ENCODE assay signal across 25 mouse cellular contexts in genomic region chr1:53795591-53795990, GRCm38 (mm10).
"Had no signal": no experiment of that assay in that cellular context is flagged by ENCODE, and none has a peak within 500 bp of the region (broad histone marks: within the 10 kb centered on the region; RNA-seq: fewer than 3 reads in every experiment).

No protein-coding gene starts in this region.

- H3K27me3 ChIP-seq: heart, embryonic 12.5 days; hindbrain, embryonic 13.5 days; hindbrain, embryonic 15.5 days; intestine, embryonic 15.5 days; kidney, embryonic 15.5 days; limb, embryonic 12.5 days; liver, embryonic 13.5 days had no signal

- H3K36me3 ChIP-seq: heart, embryonic 10.5 days; heart, embryonic 12.5 days; hindbrain, embryonic 13.5 days; hindbrain, embryonic 15.5 days; intestine, embryonic 15.5 days; kidney, embryonic 15.5 days; limb, embryonic 10.5 days; limb, embryonic 12.5 days; liver, embryonic 13.5 days had no signal

- H3K4me1 ChIP-seq: hindbrain, embryonic 13.5 days; hindbrain, embryonic 15.5 days; intestine, embryonic 15.5 days; kidney, embryonic 15.5 days; limb, embryonic 10.5 days; limb, embryonic 12.5 days; liver, embryonic 13.5 days had no signal

- ATAC-seq: hindbrain, postnatal 0 days; intestine, embryonic 15.5 days; intestine, postnatal 0 days had no signal

- H3K4me3 ChIP-seq: heart, embryonic 10.5 days; heart, embryonic 12.5 days; hindbrain, embryonic 13.5 days; hindbrain, embryonic 15.5 days; intestine, embryonic 15.5 days; kidney, embryonic 15.5 days; layer of hippocampus, adult 2 months; left cerebral cortex, adult 2 months; limb, embryonic 10.5 days; limb, embryonic 12.5 days; liver, embryonic 13.5 days had no signal

- H3K9ac ChIP-seq: heart, embryonic 12.5 days; hindbrain, embryonic 13.5 days; hindbrain, embryonic 15.5 days; intestine, embryonic 15.5 days; kidney, embryonic 15.5 days; limb, embryonic 12.5 days; liver, embryonic 13.5 days had no signal

- H3K4me2 ChIP-seq: heart, embryonic 12.5 days; hindbrain, embryonic 13.5 days; hindbrain, embryonic 15.5 days; intestine, embryonic 15.5 days; kidney, embryonic 15.5 days; limb, embryonic 12.5 days; liver, embryonic 11.5 days; liver, embryonic 13.5 days had no signal

- H3K9me3 ChIP-seq: heart, embryonic 10.5 days; heart, embryonic 12.5 days; hindbrain, embryonic 13.5 days; hindbrain, embryonic 15.5 days; intestine, embryonic 15.5 days; kidney, embryonic 15.5 days; limb, embryonic 10.5 days; limb, embryonic 12.5 days; liver, embryonic 13.5 days had no signal

- DNase-seq: gastrocnemius, postnatal 14 days; gastrocnemius, postnatal 36 days; heart, adult 18-20 months; heart, postnatal 10 days; heart, postnatal 36 days; kidney, adult 18-20 months; kidney, adult 9 months; kidney, postnatal 25 days; kidney, postnatal 4 days; liver; liver, embryonic 13.5 days had no signal

- H3K27ac ChIP-seq: heart, embryonic 10.5 days; hindbrain, embryonic 13.5 days; hindbrain, embryonic 15.5 days; hindbrain, postnatal 0 days; intestine, embryonic 15.5 days; kidney, embryonic 15.5 days; kidney, postnatal 0 days; layer of hippocampus, adult 2 months; left cerebral cortex, adult 2 months; limb, embryonic 10.5 days; limb, embryonic 12.5 days; liver, embryonic 13.5 days had no signal
